Mouse (Mus musculus) embryo, embryonic 10 days (tissue): ENCODE measurements at regions not wholly inside any gene's neighbourhood (a gene's known extent, or its start where the extent isn't known, plus 50 kb on each side); places are given as distances from the start of the nearest gene placed in this dataset.

Experiments used
- DNase-seq: peaks from one replicate; pipeline ENCODE4 v3.0.0-alpha.2; 2015; ENCODE audit warnings: low spot score

DNA sequence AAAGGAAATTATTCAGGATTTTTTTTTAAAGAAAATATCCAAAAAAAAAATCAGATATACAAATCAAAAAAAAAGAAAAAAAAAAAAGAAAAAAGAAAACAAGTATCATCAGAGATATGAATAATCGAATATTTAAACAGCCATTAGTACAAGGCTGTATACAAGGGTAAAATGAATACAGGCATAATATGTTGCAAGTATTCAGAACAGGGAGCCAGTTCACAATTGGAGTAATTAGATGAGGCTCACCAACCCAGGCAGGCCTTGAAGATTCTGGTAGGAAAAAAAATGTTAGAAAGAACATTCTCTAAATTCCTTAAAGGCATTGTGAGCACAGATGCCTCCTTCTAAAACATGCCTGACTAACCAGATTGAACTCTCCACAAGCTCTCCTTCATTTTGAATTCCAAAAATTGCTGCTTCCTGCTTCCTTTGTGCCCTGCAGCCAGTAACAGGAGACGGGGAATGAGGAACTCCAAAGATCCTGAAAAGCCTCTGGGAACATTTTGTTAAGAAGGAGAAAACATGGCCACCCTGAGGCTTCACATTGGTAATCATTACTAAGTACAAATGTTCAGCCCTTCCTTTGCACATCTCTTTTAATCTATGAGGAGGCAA lies 590.6 kb upstream of the Diaph2 start:
- DNase-seq = peak; percentile 13
